Mouse (Mus musculus): ENCODE results near the gene Mipep.

Gene Mipep

DNA sequence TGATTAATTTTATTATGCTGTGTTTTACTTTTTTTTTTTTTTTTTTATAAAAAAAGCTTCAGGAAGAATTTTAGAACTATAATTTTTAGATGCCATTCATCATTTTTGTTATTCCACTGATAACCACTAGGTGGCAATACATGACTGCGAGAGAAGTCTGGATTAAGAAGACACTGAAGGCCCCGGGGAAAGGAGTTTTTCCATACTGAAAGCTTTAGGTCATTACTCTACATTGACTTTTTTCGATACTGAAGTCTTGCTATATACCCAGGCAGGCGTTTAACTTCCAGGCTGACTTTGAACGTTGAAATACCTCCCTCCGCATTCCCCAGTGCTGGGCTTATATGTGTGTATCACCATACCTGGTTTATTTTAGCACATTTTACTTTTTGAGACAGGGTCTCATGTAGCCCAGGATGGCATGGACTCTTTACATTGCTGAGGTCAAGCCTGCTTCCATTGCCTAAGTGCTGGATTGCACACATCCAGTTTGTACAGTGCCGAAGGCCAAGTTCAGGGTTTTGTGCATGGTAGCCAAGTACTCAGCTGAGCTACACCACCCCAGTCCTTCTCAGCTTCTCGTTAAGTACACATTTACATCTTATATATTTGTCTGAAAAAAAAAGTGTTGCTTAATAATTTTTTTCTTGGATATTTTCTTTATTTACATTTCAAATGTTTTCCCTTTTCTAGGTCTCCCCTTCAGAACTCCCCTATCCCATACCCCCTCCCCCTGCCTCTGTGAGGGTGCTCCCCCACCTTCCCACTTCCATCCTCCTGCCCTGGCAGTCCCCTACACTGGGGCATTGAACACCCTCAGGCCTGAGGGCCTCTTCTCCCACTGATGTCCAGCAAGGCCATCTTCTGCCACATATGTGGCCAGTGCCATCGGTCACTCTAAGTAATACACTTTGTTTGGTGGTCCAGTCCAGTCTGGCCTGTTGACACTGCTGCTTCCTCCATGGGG lies 15.7 kb downstream of the Mipep start:
- CTCF ChIA-PET: interaction anchor here (0.7 to 0.8 kb wide), 5 partner anchors 53 to 1830 kb away, joined by 3 to 8 read pairs (median 3); no protein-coding TSS in a partner anchor

GRCm38 (mm10) chr14:60802026-60802425 lies 17.7 kb downstream of the Mipep start:
- CTCF ChIA-PET: no interaction called here

DNA sequence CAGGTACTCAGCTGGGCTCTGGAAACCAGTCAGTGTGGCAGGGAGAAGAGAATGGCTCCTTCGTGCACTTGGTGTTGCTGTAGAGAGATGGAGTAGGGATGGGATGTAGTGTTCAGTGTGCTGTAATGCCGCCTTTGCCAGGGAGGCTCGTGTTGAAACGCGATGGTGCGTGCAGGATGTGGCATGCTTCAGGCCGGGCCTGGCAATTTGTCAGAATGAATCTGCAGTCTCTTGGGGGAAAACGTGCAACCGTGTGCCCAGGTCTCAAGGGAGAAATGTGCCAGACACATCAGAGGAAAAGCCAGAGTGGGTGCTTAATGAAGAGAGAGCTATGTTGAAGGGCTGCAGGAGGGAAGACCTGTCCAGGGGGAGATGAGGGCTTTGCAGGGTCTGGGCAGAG lies 20.6 kb downstream of the Mipep start:
- CTCF ChIA-PET: interaction anchor here (0.5 kb wide), 1 partner anchor 43 kb away, joined by 3 read pairs; no protein-coding TSS in a partner anchor

DNA sequence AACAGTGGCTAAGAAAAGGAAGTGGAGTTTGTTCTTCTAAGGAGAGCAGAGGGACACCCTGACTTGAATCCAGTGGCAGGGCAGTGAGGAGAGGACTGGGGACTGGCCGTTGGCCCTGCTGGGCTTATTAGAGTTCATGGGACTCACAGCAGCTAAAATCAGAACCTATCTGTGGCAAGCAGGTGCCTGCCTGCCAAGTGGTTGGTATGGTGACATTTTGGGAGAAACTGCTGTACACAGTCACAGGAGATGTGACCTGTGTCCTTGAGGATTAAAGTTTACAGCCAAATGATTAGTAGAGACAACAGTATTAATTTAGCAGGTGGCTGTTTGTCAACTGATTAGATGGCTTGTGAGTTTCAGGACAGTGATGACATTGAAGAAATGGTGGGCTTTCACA lies 21.5 kb downstream of the Mipep start:
- CTCF ChIA-PET: no interaction called here

- CTCF ChIA-PET: no interaction called here
These were observed 22.5 kb downstream of the Mipep start for GRCm38 (mm10) chr14:60806891-60807344.

DNA sequence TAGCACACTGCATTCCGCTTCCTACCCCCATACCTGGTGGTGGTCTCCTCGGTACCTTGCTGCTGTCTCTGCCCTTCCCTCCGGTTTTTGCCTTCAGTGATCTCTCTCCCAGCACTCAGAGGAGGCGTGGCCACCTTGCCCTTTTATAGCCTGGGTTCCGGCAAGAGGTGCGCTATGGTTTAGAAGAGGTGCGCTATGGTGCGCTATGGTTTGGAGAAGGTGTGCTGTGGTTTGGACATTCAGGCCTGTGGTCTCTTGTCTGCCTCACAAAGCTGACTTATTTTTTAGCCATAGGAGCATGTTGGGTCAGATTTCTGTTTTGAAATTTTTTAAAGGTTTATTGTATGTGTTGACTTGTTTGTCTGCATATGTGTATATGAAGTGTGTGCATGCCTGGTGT lies 25.5 kb downstream of the Mipep start:
- CTCF ChIA-PET: no interaction called here

GRCm38 (mm10) chr14:60811547-60811946 lies 27.2 kb downstream of the Mipep start:
- CTCF ChIA-PET: no interaction called here

GRCm38 (mm10) chr14:60815098-60815497 lies 30.7 kb downstream of the Mipep start:
- CTCF ChIA-PET: no interaction called here

GRCm38 (mm10) chr14:60818045-60818444 lies 33.7 kb downstream of the Mipep start:
- CTCF ChIA-PET: no interaction called here

GRCm38 (mm10) chr14:60830096-60830495 lies 45.7 kb downstream of the Mipep start:
- CTCF ChIA-PET: interaction anchor here (0.6 kb wide), 1 partner anchor 1839 kb away, joined by 5 read pairs; no protein-coding TSS in a partner anchor

DNA sequence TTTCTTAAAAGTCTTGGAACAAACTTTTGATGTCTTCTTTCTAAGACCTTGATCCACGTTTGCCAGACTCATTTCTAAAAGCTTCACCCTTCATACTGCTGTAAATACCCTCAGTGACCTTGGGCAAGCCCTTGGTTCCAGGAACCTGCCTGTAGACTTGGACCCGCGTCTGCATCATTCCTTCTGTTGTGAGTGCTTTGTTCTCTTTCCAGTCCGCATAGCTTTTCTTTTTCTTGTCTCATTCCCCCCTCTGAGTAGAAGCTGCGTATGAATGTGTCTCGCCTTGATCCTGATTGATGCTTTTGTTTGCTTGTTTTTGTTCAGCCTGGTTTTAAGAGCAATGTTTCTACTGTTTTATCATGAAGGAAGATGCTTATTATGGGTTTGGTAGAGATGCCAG lies 52.3 kb downstream of the Mipep start:
- CTCF ChIA-PET: no interaction called here

- CTCF ChIA-PET: interaction anchor here (0.6 kb wide), 1 partner anchor 832 kb away, joined by 6 read pairs; no protein-coding TSS in a partner anchor
These were observed 55.3 kb downstream of the Mipep start for GRCm38 (mm10) chr14:60839654-60840053.

DNA sequence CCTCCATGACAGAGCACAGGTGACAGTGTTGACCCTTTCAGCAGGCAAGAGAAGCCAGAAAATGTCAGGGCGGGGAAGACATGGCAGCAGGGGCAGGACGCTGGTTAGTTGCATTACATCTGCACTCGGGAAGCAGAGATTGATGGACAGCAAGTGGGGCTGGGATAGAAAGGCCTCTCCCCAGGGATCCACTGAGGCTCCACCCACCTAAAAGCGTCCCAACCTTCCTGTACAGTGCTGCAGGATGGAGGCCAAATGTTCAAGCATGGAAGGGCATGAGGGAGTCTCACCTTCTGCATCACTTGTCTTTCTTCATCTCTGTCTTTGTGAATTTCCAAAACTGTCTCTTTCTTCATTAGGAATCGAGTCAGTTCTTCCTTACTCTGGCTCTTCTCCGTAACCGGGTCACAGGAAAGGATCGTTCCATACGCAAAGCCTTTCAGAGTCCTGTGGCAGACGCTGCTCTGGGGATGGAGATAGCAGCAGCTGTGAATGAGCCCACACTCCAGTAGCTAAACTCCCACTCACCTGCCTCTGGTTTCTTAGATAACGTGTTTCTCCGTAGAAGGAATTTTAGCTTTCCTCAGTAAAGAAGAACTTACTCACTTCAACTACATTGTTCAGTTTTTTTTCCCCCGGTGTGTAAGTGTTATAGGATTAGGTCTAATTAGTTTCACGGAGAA lies 57.7 kb downstream of the Mipep start:
- CTCF ChIA-PET: no interaction called here

DNA sequence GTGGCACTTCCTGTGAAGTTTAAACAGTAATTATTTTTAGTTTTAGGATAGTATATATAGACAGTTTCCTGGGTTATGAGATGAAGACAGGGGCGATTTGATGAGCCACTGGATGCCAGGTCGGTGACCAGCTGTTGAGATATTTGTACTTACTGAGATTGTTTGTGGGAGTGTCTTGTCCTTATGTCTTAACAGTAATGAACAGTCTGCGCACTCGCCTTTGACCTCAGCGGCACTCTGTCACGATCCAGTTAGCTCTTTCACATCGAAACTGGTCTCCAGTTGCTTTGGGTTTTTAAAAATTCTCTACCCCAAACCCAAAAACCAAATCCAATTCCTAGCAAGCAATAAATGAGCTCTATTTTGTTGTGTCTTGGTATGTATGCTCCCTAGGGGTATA lies 59.2 kb downstream of the Mipep start:
- CTCF ChIA-PET: no interaction called here

DNA sequence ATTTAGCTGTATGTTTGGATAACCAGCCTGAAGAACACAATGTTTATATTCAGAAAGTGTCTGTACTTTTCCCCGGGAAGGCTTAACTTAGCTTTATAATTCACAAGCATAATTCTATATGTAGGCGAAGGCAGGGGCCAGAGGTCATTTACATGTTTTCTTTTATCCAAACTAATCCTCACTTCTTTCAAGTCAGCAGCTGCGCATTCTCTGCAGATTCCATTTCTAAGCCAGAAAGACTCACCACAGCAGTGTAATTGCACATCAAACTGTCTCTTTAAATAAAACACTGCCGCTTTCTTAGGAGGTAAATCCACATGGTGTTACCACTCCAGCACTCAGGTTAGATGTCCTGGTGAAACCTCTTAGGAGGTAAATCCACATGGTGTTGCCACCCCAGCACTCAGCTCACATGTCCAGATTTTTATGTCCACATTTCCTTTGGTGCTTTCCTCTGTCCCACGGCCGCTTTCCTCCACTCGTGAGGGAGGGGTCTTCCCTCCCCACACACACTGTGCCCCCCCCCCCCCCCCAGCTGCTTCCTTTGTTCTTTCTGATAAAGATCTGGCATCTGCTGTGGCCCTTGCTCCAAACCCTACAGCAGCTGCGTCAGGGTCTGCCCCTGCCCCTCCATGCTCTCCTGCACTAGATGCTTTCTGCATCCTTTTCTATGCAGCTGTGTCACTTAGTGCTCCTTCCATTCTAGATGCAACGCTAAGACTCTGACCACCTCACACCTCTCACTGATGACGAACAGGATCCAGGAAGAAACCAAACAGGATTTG lies 61.1 kb downstream of the Mipep start:
- CTCF ChIA-PET: no interaction called here

DNA sequence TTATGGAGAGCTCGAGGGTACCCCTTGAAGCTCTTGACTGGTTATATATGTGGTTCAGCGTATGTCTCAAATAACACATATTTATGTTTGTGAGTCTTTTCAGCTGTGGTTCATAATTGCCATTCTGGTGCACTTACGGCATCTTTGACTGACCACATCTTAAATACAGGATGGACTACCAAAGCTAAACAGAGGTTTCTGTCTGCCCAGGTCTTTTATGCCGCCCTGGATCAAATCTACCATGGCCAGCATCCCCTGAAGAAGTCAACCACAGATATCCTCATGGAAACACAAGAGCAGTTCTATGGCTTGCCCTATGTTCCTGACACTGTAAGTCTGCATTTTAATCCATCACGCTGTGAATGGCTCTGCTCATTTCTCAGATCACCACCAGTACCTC lies 61.8 kb downstream of the Mipep start:
- CTCF ChIA-PET: no interaction called here

DNA sequence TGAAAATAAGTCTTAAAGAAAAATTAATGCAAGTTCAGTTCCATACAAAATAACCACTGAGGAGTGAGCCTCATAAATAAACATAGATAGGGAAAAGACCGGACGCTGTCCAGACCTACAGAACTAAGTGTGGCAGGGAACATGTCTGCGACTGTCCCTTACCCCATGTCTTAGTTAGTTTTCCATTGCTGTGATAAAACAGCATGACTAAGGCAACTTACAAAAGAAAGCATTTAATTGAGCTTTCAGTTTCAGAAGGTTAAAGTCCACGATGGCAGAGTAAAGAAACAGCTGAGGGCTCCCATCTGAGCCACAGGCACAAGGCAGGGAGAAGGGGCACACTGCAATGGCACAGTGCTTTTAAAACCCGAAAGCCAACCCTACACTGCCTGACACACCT lies 63.8 kb downstream of the Mipep start:
- CTCF ChIA-PET: no interaction called here

DNA sequence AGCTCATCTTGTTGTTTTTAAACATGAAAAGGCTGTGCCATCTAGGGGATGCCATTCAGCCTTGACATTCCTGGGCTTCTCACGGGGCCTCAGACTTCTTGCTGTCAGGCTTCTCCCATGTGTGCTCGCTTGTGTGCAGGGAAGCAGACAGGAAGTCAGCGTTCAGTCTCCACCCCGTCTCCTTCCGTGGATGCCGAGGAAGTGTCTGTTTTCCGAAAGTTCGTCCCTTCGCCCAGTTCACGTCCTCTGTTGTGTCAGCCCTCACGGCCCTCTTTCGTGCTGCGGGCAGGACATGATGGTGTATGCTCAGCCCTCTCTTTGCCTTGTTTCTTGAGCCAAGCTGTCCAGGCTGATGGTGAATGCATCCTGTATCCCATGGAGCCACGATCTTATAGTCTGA lies 65.7 kb downstream of the Mipep start:
- CTCF ChIA-PET: no interaction called here

GRCm38 (mm10) chr14:60851632-60852031 lies 67.3 kb downstream of the Mipep start:
- CTCF ChIA-PET: no interaction called here

- CTCF ChIA-PET: no interaction called here
These were observed 72.0 kb downstream of the Mipep start for GRCm38 (mm10) chr14:60856199-60856912.

DNA sequence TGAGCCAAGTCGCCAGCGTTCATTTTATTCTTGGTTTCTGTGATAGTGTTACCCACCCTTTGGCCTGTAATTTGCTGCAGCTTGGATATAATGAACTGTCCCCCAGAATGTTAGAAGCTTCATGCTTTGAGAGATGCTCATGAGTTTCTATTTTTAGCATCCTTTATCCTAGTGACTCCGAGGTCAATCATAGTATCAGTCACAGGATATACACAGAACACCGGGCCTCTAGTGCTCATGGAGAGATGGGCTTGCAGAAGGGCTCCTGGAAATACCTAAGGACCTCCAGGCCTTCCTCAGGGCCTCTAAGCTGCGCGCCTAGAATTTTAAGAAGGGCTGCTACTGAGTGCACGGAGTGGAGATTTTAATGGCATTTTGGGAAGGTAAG lies 72.5 kb downstream of the Mipep start:
- CTCF ChIA-PET: no interaction called here

DNA sequence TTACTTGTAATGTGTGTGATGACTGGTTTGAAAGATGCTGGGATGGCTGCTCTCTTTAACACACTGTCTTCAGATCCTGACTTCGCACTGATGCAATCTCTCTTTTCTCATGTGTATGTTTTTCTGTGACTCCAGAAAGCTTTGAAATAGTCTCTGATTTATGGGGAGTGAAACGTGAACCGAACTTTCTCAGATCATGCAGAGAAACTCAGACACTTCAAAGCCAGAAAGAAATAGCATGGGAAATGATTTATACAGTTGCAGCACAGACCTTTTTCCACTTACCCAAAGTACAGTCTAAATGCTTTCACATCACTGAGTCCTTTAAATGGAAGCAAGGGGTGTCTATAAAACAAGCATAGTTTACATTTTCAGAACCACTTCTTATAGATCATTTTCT lies 79.0 kb downstream of the Mipep start:
- CTCF ChIA-PET: no interaction called here
